Mouse (Mus musculus) forebrain, postnatal 0 days (tissue): ENCODE results near the gene Tshb. TPM values are rescaled to one million over a fixed set of nuclear protein-coding genes. Genes with fewer than 3 reads are reported as not detected.

Source experiments
- ATAC-seq: fragments of 200-750 bp; cut with Nextera tagmentation; 2 replicates; pipeline ENCODE4 v1.8.0; 2017; ENCODE audit warnings: mild to moderate bottlenecking, moderate library complexity
- DNase-seq: peaks from one replicate; pipeline ENCODE4 v3.0.0-alpha.2; 2015
- H3K27ac ChIP-seq: fragments of 300-500 bp; sonication (generic); 2 replicates; pipeline ENCODE4 v1.5.1; 2014; ENCODE audit warnings: low read depth, mild to moderate bottlenecking, antibody characterized with exemption, low read length, moderate library complexity, mixed read lengths
- H3K27me3 ChIP-seq: fragments of 300-500 bp; sonication (generic); 2 replicates; pipeline ENCODE4 v1.6.1; 2014; ENCODE audit warnings: mild to moderate bottlenecking, low read length, mixed read lengths; ENCODE audit not compliant: insufficient read depth
- H3K36me3 ChIP-seq: fragments of 300-500 bp; sonication (generic); 2 replicates; pipeline ENCODE4 v1.6.1; 2014; ENCODE audit warnings: mild to moderate bottlenecking, moderate library complexity; ENCODE audit not compliant: insufficient read depth
- H3K4me1 ChIP-seq: fragments of 300-500 bp; sonication (generic); 2 replicates; pipeline ENCODE4 v1.6.1; 2014; ENCODE audit warnings: antibody characterized with exemption; ENCODE audit not compliant: insufficient read depth
- H3K4me2 ChIP-seq: fragments of 300-500 bp; sonication (generic); 2 replicates; pipeline ENCODE4 v1.6.1; 2014; ENCODE audit warnings: low read depth, mild to moderate bottlenecking, moderate library complexity
- H3K4me3 ChIP-seq: fragments of 300-500 bp; sonication (generic); 2 replicates; pipeline ENCODE4 v1.5.1; 2014; ENCODE audit warnings: low read depth, low read length, mixed read lengths
- H3K9ac ChIP-seq: fragments of 300-500 bp; sonication (generic); 2 replicates; pipeline ENCODE4 v1.6.1; 2014; ENCODE audit warnings: mild to moderate bottlenecking
- H3K9me3 ChIP-seq: fragments of 300-500 bp; sonication (generic); 2 replicates; pipeline ENCODE4 v1.6.1; 2016; ENCODE audit warnings: low read length
- CTCF ChIP-seq: sonication (generic); IDR thresholded peaks from 2 replicates; pipeline ENCODE4 v1.5.1; 2016; ENCODE audit warnings: antibody characterized with exemption, control low read depth, low read depth
- WGBS: fragments of 180-500 bp; shearing (Covaris S2); extraction: QIAGEN DNeasy Blood & Tissue Kit; methylation state at CpG from one replicate; pipeline ENCODE4 v1.1.7; 2014; 5-methylcytosine and 5-hydroxymethylcytosine counted together
- polyA plus RNA-seq: library from polyadenylated mRNA; unstranded; fragments of >200 nt; fragmentation: Nextera tagmentation; extraction: Ambion mirVana; gene quantifications from 2 replicates; pipeline ENCODE4 v1.2.1, GENCODE M21; 2015
- total RNA-seq: library from RNA; depleted of rRNA; stranded (reverse); fragments of >200 nt; gene quantifications from 2 replicates; pipeline ENCODE4 v1.2.3, GENCODE M21; 2014

The Tshb gene
- total and polyA plus RNA-seq, 2 experiments from 2014 or later, result 0.11 TPM; not detected in 1

- DNase-seq, result no peak
- H3K4me1 ChIP-seq, result peaks cover 8% of the 10 kb centered on the region; the same call in 1 of the 2 replicates
- H3K36me3 ChIP-seq, result no peaks in the 10 kb centered on the region
- no peaks in the 10 kb centered on the region for H3K9me3 ChIP-seq
- no peak for TF ChIP-seq CTCF
- no peak overlapping the region for H3K27ac ChIP-seq
- 67% methylated on average over 10 of the region's 10 CpGs for WGBS
- no peak overlapping the region for H3K4me2 ChIP-seq
- no peak overlapping the region for H3K9ac ChIP-seq
- no peak for ATAC-seq
- no peak overlapping the region for H3K4me3 ChIP-seq
- no peaks in the 10 kb centered on the region for H3K27me3 ChIP-seq
Measured at GRCm38 (mm10) chr3:102738161-102738901, 44.2 kb downstream of the Tshb start.

- Histone ChIP-seq H3K4me3 (no peak overlapping the region), H3K27me3 (no peaks in the 10 kb centered on the region), H3K36me3 (no peaks in the 10 kb centered on the region), H3K9ac (no peak overlapping the region), H3K4me1 (peaks cover 8% of the 10 kb centered on the region; the same call in 1 of the 2 replicates), H3K4me2 (no peak overlapping the region), H3K27ac (no peak overlapping the region), H3K9me3 (no peaks in the 10 kb centered on the region)
- no peak for ATAC-seq
- WGBS, result 74% methylated on average over 6 of the region's 6 CpGs
- no peak for DNase-seq
- no peak for TF ChIP-seq CTCF
Measured at GRCm38 (mm10) chr3:102737106-102737505, 45.4 kb downstream of the Tshb start.

GRCm38 (mm10) chr3:102736436-102736835 is 46.1 kb downstream of the Tshb start:
- Histone ChIP-seq H3K27me3 (no peaks in the 10 kb centered on the region), H3K36me3 (no peaks in the 10 kb centered on the region), H3K27ac (no peak overlapping the region), H3K4me2 (no peak overlapping the region; the same call in 1 of the 2 replicates), H3K9ac (no peak overlapping the region), H3K9me3 (no peaks in the 10 kb centered on the region), H3K4me3 (no peak overlapping the region), H3K4me1 (peaks cover 8% of the 10 kb centered on the region; the same call in 1 of the 2 replicates)
- ATAC-seq (no peak), DNase-seq (no peak)
- TF ChIP-seq CTCF, result no peak
- WGBS, result 80% methylated on average over 6 of the region's 6 CpGs

GRCm38 (mm10) chr3:102735638-102736037 is 46.9 kb downstream of the Tshb start:
- DNase-seq (peak; percentile 21), ATAC-seq (peak; percentile 37; the same call in 1 of the 2 replicates)
- 42% methylated on average over 6 of the region's 6 CpGs for WGBS
- Histone ChIP-seq H3K9me3 (no peaks in the 10 kb centered on the region), H3K36me3 (no peaks in the 10 kb centered on the region), H3K27me3 (no peaks in the 10 kb centered on the region), H3K27ac (0 out of 2 replicates have a peak overlapping the region, but pooled peaks have one; percentile 74), H3K4me1 (peaks cover 8% of the 10 kb centered on the region; the same call in 1 of the 2 replicates), H3K9ac (peak overlapping the region; percentile 79), H3K4me2 (peak overlapping the region; percentile 72), H3K4me3 (peak overlapping the region; percentile 76)
- no peak for TF ChIP-seq CTCF

GRCm38 (mm10) chr3:102735031-102735558 is 47.4 kb downstream of the Tshb start:
- no peaks in the 10 kb centered on the region for H3K9me3 ChIP-seq
- no peak; the same call in none of the 2 replicates for TF ChIP-seq CTCF
- H3K4me1 ChIP-seq, result peaks cover 8% of the 10 kb centered on the region; the same call in 1 of the 2 replicates
- WGBS, result 4% methylated on average over 33 of the region's 33 CpGs
- ATAC-seq (peak; percentile 81), DNase-seq (peak; percentile 57)
- no peaks in the 10 kb centered on the region for H3K36me3 ChIP-seq
- H3K9ac ChIP-seq, result peak overlapping the region; percentile 79
- H3K27me3 ChIP-seq, result no peaks in the 10 kb centered on the region
- H3K4me2 ChIP-seq, result peak overlapping the region; percentile 72
- peak overlapping the region; percentile 76 for H3K4me3 ChIP-seq
- peak overlapping the region; percentile 74 for H3K27ac ChIP-seq

- Histone ChIP-seq H3K4me3 (peak within 1 kb of the TSS; percentile 76), H3K36me3 (no peaks in the 10 kb centered on the region), H3K27me3 (no peaks in the 10 kb centered on the region), H3K4me2 (peak within 1 kb of the TSS; percentile 72), H3K4me1 (peaks cover 8% of the 10 kb centered on the region; the same call in 1 of the 2 replicates), H3K27ac (peak within 1 kb of the TSS; percentile 74), H3K9ac (peak within 1 kb of the TSS; percentile 79), H3K9me3 (no peaks in the 10 kb centered on the region)
- ATAC-seq, result peak; percentile 72
- DNase-seq, result peak; percentile 67
- no peak for TF ChIP-seq CTCF
- WGBS, result under 1% methylated on average over 54 of the region's 54 CpGs
Measured at GRCm38 (mm10) chr3:102734313-102735030, 48.0 kb downstream of the Tshb start, which contains the start of gene Tspan2. Gene Tspan2 (plus strand): TSS chr3:102734529.
